Mouse (Mus musculus) embryonic facial prominence, embryonic 12.5 days (tissue): Measurements from ENCODE around the gene Cep41. TPM values are rescaled to one million over a fixed set of nuclear protein-coding genes. Genes with fewer than 3 reads are reported as not detected.

Source experiments
- ATAC-seq: fragments of 200-750 bp; cut with Nextera tagmentation; 2 replicates; pipeline ENCODE4 v1.8.0; 2017; ENCODE audit not compliant: insufficient number of reproducible peaks, insufficient read depth, low FRiP score, low TSS enrichment
- H3K27ac ChIP-seq: fragments of 300-500 bp; sonication (generic); 2 replicates; pipeline ENCODE4 v1.5.1; 2016; ENCODE audit warnings: mild to moderate bottlenecking
- H3K27me3 ChIP-seq: fragments of 300-500 bp; sonication (generic); 2 replicates; pipeline ENCODE4 v1.6.1; 2016; ENCODE audit warnings: mild to moderate bottlenecking, moderate library complexity
- H3K36me3 ChIP-seq: fragments of 300-500 bp; sonication (generic); 2 replicates; pipeline ENCODE4 v1.6.1; 2016; ENCODE audit warnings: mild to moderate bottlenecking
- H3K4me1 ChIP-seq: fragments of 300-500 bp; sonication (generic); 2 replicates; pipeline ENCODE4 v1.6.1; 2016
- H3K4me2 ChIP-seq: fragments of 300-500 bp; sonication (generic); replicated peaks from 2 replicates; pipeline ENCODE4 v1.6.1; 2016; ENCODE audit warnings: mild to moderate bottlenecking, moderate library complexity
- H3K4me3 ChIP-seq: fragments of 300-500 bp; sonication (generic); 2 replicates; pipeline ENCODE4 v1.5.1; 2016; ENCODE audit warnings: mild to moderate bottlenecking
- H3K9ac ChIP-seq: fragments of 300-500 bp; sonication (generic); 2 replicates; pipeline ENCODE4 v1.6.1; 2016; ENCODE audit warnings: mild to moderate bottlenecking, moderate library complexity
- H3K9me3 ChIP-seq: fragments of 300-500 bp; sonication (generic); 2 replicates; pipeline ENCODE4 v1.6.1; 2016; ENCODE audit warnings: mild to moderate bottlenecking, moderate library complexity
- WGBS: fragments of 180-500 bp; shearing (Covaris S2); methylation state at CpG from one replicate; pipeline ENCODE4 v1.1.7; 2016; 5-methylcytosine and 5-hydroxymethylcytosine counted together
- polyA plus RNA-seq: library from polyadenylated mRNA; unstranded; fragments of >200 nt; fragmentation: Nextera tagmentation; extraction: Ambion mirVana; gene quantifications from 2 replicates; pipeline ENCODE4 v1.2.1, GENCODE M21; 2016

Gene Cep41
- polyA plus RNA-seq, 1 experiment from 2014 or later = 26.3 TPM

- Histone ChIP-seq H3K27ac (no peak overlapping the region), H3K36me3 (no peaks in the 10 kb centered on the region), H3K9me3 (no peaks in the 10 kb centered on the region), H3K9ac (no peak overlapping the region), H3K4me3 (no peak overlapping the region), H3K27me3 (no peaks in the 10 kb centered on the region), H3K4me1 (peaks cover 13% of the 10 kb centered on the region), H3K4me2 (no peak overlapping the region)
- no peak for ATAC-seq
- WGBS = 86% methylated on average over 7 of the region's 7 CpGs
Measured at GRCm38 (mm10) chr6:30687198-30687597, 6.4 kb downstream of the Cep41 start.

DNA sequence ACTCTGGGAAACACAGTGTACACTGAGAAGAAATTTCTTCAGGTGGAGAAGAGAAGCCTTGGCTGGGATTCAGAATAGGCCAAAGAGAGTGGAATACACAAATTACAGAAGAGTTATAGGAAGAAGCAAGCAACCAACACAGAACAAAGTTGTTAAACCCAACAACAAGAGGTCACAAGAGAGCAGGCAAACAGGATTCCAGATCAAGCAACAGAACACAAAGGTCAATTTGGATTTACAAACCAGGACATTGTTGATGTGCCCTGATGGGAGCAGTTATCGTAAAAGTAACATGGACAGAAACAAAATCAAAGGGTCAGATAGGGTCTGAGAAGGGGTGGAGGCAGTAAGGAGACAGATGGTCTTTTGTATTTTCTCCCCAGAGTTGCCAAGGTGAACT, 9.0 kb downstream of the Cep41 start:
- 63% methylated on average over 1 of the region's 1 CpGs for WGBS
- Histone ChIP-seq H3K27me3 (no peaks in the 10 kb centered on the region), H3K4me3 (no peak overlapping the region), H3K27ac (no peak overlapping the region), H3K9me3 (no peaks in the 10 kb centered on the region), H3K4me1 (peaks cover 31% of the 10 kb centered on the region), H3K4me2 (no peak overlapping the region), H3K36me3 (no peaks in the 10 kb centered on the region), H3K9ac (no peak overlapping the region)
- no peak for ATAC-seq

- no peaks in the 10 kb centered on the region for H3K36me3 ChIP-seq
- peak overlapping the region; percentile 95 for H3K27ac ChIP-seq
- H3K9me3 ChIP-seq = no peaks in the 10 kb centered on the region
- peak; percentile 75 for ATAC-seq
- WGBS = 38% methylated on average over 13 of the region's 13 CpGs
- H3K4me3 ChIP-seq = no peak overlapping the region
- 0 out of 2 replicates have a peak overlapping the region, but pooled peaks have one; percentile 30 for H3K9ac ChIP-seq
- no peaks in the 10 kb centered on the region for H3K27me3 ChIP-seq
- no peak overlapping the region; the same call in 1 of the 2 replicates for H3K4me2 ChIP-seq
- H3K4me1 ChIP-seq = peaks cover 39% of the 10 kb centered on the region
Measured at GRCm38 (mm10) chr6:30681935-30682900, 11.3 kb downstream of the Cep41 start.

- peak overlapping the region; percentile 74 for H3K27ac ChIP-seq
- WGBS = 52% methylated on average over 7 of the region's 7 CpGs
Measured at GRCm38 (mm10) chr6:30680442-30680841, 13.1 kb downstream of the Cep41 start.

DNA sequence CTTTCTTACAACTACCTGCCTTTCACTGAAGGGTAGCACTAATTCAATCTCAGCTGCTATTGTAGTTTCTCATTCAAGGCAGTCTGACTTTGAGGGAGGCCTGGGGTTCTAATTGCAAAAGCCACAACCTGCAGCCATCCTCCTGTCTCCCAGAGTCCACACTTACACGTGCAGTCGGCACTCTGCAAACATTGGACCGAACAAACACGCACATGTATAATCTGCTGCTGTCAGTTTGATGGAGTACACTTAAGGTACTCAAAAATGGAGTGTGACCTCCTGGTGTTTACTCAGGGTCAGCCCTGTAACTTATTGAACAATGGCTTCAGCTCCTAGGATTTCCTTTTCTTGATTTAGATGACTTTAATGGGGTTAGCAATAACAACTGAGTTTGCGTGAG, 14.0 kb downstream of the Cep41 start:
- no peak for ATAC-seq
- Histone ChIP-seq H3K27ac (peak overlapping the region; percentile 57), H3K4me3 (no peak overlapping the region), H3K9me3 (no peaks in the 10 kb centered on the region), H3K4me2 (no peak overlapping the region), H3K27me3 (no peaks in the 10 kb centered on the region), H3K36me3 (no peaks in the 10 kb centered on the region), H3K9ac (no peak overlapping the region), H3K4me1 (peaks cover 62% of the 10 kb centered on the region)
- 62% methylated on average over 5 of the region's 5 CpGs for WGBS

More at GRCm38 (mm10) chr6:30680442-30680841, 13.1 kb downstream of the Cep41 start:
- Histone ChIP-seq H3K9me3 (no peaks in the 10 kb centered on the region), H3K4me3 (no peak overlapping the region), H3K36me3 (no peaks in the 10 kb centered on the region), H3K27me3 (no peaks in the 10 kb centered on the region), H3K4me1 (peaks cover 53% of the 10 kb centered on the region), H3K9ac (no peak overlapping the region), H3K4me2 (no peak overlapping the region)
- ATAC-seq = no peak

DNA sequence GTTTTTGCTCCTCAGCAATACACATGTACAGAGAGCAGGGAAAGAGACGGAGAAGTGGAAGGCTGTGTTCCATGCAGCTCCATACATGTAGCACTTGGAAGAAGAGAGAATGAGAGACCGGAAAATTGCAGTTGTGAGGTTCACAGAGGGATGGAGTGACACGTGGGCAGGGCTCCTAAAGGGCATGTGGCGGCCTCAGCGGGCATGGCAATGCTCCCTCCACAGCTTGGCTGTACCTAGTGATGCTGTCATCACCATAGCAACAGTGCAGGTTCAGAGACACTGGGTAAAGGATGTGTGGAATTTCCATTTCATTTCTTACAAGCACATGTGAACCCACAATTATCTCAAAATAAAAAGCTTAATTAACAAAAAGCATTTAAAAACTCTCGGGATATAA, 15.1 kb downstream of the Cep41 start:
- Histone ChIP-seq H3K36me3 (no peaks in the 10 kb centered on the region), H3K4me2 (no peak overlapping the region), H3K27me3 (no peaks in the 10 kb centered on the region), H3K9me3 (no peaks in the 10 kb centered on the region), H3K4me3 (no peak overlapping the region), H3K9ac (no peak overlapping the region), H3K4me1 (peaks cover 72% of the 10 kb centered on the region), H3K27ac (0 out of 2 replicates have a peak overlapping the region, but pooled peaks have one; percentile 2)
- no peak for ATAC-seq
- 76% methylated on average over 6 of the region's 6 CpGs for WGBS

DNA sequence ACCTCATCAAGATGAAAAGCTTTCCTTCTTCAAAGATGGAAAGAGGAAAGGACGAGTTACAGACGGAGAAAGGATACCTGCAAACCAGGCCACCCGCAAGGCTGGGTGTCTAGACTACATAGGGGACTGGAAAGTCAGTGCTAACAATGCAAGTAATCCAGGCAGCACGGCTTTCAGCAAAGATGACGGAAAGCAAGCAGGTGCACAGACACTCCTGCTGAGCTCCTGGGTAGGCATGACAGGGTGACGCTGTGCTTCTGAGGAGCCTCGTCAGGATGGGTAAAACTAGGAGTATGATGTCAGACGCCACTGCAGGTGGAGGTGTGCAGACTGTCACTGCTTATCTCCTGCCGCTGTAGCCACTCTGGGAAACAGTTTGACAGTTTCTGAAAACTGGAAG, 16.0 kb downstream of the Cep41 start:
- ATAC-seq = no peak
- Histone ChIP-seq H3K4me2 (no peak overlapping the region), H3K36me3 (no peaks in the 10 kb centered on the region), H3K27ac (no peak overlapping the region), H3K27me3 (no peaks in the 10 kb centered on the region), H3K4me1 (peaks cover 71% of the 10 kb centered on the region), H3K9ac (no peak overlapping the region), H3K9me3 (no peaks in the 10 kb centered on the region), H3K4me3 (no peak overlapping the region)
- WGBS = 75% methylated on average over 9 of the region's 9 CpGs

DNA sequence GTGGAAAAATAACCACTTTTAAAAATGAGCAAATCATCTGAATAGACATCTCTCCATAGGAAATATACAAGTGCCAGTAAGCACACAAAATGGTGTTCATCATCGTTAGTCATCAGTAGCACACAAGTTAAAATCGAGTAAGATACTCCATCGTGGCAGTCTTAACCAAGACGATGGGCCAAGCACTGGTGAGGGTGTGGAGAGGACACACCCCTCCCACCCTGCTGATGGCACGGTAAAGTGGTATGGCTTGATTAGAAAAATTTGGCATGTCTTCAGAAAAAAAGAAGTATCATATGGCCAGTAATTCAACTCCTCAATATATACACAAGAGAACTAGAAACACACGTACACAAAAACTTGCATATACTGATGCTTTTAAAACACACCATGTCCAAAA, 17.0 kb downstream of the Cep41 start:
- no peaks in the 10 kb centered on the region for H3K9me3 ChIP-seq
- peaks cover 73% of the 10 kb centered on the region for H3K4me1 ChIP-seq
- no peak overlapping the region for H3K4me2 ChIP-seq
- no peak overlapping the region for H3K4me3 ChIP-seq
- H3K9ac ChIP-seq = no peak overlapping the region
- no peaks in the 10 kb centered on the region for H3K36me3 ChIP-seq
- no peak for ATAC-seq
- H3K27ac ChIP-seq = no peak overlapping the region
- 64% methylated on average over 6 of the region's 6 CpGs for WGBS
- H3K27me3 ChIP-seq = no peaks in the 10 kb centered on the region

DNA sequence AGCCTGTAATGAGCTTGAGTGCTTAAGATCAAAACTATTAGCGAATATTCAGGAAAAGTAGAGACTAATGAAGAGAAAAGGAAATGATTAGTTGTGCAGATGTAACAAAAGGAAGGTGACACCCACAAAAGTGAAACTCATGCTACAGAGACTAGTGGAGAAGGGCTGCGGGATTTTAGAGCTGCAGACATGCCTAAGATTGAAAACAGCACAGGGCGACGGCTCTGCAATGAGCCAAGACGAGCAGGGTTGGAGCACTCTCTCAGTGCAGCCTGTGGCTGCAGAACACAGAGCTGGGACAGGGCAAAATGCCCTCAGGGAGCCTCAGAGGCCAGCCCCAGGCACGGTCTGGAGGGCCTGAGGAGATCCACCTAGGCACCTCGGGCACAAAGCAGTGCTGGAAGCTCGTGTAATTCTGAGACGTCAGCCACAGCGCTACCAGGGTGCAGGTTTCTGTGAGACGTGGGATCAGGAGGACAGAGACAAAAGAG, 18.2 kb downstream of the Cep41 start:
- H3K4me3 ChIP-seq = no peak overlapping the region
- H3K4me1 ChIP-seq = peaks cover 68% of the 10 kb centered on the region
- no peaks in the 10 kb centered on the region for H3K27me3 ChIP-seq
- peak overlapping the region; percentile 98 for H3K27ac ChIP-seq
- peak; percentile 75; the same call in 1 of the 2 replicates for ATAC-seq
- H3K36me3 ChIP-seq = no peaks in the 10 kb centered on the region
- no peaks in the 10 kb centered on the region for H3K9me3 ChIP-seq
- H3K9ac ChIP-seq = peak overlapping the region; percentile 46
- H3K4me2 ChIP-seq = peak overlapping the region; percentile 29
- 11% methylated on average over 11 of the region's 11 CpGs for WGBS

- peak overlapping the region; percentile 98 for H3K27ac ChIP-seq
- H3K9me3 ChIP-seq = no peaks in the 10 kb centered on the region
- H3K9ac ChIP-seq = peak overlapping the region; percentile 46; the same call in 1 of the 2 replicates
- peak overlapping the region; percentile 29 for H3K4me2 ChIP-seq
- no peaks in the 10 kb centered on the region for H3K36me3 ChIP-seq
- 0 out of 2 replicates have a peak, but pooled peaks have one; percentile 54 for ATAC-seq
- no peaks in the 10 kb centered on the region for H3K27me3 ChIP-seq
- WGBS = 31% methylated on average over 9 of the region's 9 CpGs
- H3K4me1 ChIP-seq = peaks cover 67% of the 10 kb centered on the region
- no peak overlapping the region for H3K4me3 ChIP-seq
Measured at GRCm38 (mm10) chr6:30674714-30675280, 18.8 kb downstream of the Cep41 start.

- H3K4me2 ChIP-seq = peak overlapping the region; percentile 29; the same call in 1 of the 2 replicates
Measured at GRCm38 (mm10) chr6:30673764-30674561, 19.6 kb downstream of the Cep41 start.

More at GRCm38 (mm10) chr6:30673764-30674561, 19.6 kb downstream of the Cep41 start:
- no peak for ATAC-seq
- H3K27ac ChIP-seq = peak overlapping the region; percentile 98
- no peaks in the 10 kb centered on the region for H3K36me3 ChIP-seq
- peaks cover 71% of the 10 kb centered on the region for H3K4me1 ChIP-seq
- no peak overlapping the region for H3K4me3 ChIP-seq
- no peaks in the 10 kb centered on the region for H3K27me3 ChIP-seq
- no peaks in the 10 kb centered on the region for H3K9me3 ChIP-seq
- no peak overlapping the region for H3K9ac ChIP-seq
- 19% methylated on average over 14 of the region's 14 CpGs for WGBS
